Mouse (Mus musculus): ENCODE results near the gene Gm15294.

DNA sequence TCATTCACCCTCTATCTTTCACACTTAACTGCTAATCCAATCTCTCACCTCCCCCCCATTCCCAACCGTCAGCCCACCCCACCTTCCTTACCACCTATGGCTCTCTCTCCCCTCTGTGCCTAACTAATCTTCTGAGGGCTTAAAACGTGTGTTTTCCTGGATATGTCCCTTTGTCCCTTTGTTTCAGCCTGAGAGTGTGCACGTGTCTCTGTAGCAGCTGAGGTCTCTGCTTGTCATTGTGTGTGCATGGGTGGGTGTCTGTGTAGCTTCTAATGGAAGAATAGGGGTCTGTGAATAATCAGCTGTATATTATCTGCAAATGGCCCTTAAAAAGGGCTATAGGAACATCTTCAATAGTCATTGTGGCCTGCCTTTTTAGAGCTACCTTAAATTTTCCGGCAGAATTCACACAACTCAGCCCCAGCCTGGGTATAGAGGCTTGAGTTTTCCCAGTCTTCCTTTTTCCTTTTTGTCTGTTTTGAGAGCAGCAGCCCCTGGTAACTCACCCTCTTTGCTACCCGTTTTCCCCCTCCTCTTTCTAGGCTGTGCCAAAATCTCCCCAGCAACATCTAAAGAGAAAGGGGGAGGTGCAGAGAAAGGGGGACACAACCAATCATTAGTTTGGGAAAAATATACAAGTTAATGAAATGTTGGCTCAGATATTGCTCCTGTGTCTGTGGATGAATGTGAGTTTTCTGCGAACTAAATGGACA lies 19.2 kb downstream of the Gm15294 start:
- TF ChIP-seq CTCF (IDR thresholded peaks at IDR 0.05; ENCODE audit: control insufficient read depth, insufficient read depth, insufficient read length) (no peak), MYOG (IDR thresholded peaks at IDR 0.05; ENCODE audit: control insufficient read depth, extremely low read depth, insufficient read length) (no peak), FOSL1 (IDR thresholded peaks at IDR 0.05; ENCODE audit: insufficient read depth, low read length, poor library complexity, severe bottlenecking) (no peak), MAX (IDR thresholded peaks at IDR 0.05) (no peak), CEBPB (IDR thresholded peaks at IDR 0.05; ENCODE audit: low read depth) (no peak), MYOD1 (IDR thresholded peaks at IDR 0.05; ENCODE audit: control insufficient read depth, insufficient read length, low read depth) (no peak)

Data from C2C12 (cell line).